Mouse (Mus musculus) cerebellum, adult 9-10 months (tissue): ENCODE measurements around the gene Omg.

Experiments used
- DNase-seq: peaks from one replicate; pipeline ENCODE4 v3.0.0; 2022

Omg gene

DNA sequence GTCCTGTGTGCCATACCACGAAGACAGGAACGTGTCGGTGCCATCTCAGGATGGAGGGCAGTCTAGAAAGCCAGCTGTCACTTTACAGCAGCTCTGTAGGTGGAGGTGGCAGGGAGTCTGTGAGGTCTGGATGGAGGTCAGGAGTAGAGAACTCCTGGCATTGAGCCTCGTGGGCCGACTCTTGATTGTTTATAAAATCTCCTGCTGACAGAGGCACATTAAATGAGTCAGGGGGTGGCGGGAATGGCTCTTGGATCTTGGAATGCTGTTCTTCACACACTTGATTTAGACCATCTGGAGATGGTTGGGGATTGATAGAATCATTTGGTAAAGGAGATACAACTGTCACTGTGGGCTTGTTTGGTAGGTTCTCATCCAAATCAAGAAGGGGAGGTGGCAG, 11.4 kb upstream of the Omg start:
- peak; percentile 16 for DNase-seq

DNA sequence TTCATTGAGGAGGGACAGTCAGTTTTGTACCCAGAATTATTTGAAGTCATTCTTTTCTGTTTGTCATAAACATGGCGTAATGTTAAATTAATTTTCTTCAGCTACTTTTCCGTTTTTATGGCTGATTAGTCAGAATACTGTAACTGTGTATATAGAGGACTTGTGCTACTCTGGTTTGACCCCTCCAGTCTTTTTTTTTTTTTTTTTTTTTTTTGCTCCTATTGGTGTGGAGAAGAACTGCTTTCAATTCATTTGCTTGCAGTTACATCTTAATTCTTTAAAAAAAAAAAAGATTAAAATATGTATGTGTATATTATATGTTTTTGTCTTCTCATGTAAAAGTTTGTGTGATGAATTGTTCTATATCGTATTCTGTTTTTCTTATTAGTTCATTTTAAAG, 8.1 kb upstream of the Omg start:
- DNase-seq, result no peak

- no peak for DNase-seq
Observed at GRCm38 (mm10) chr11:79504506-79504905, 622 bp upstream of the Omg start.

DNA sequence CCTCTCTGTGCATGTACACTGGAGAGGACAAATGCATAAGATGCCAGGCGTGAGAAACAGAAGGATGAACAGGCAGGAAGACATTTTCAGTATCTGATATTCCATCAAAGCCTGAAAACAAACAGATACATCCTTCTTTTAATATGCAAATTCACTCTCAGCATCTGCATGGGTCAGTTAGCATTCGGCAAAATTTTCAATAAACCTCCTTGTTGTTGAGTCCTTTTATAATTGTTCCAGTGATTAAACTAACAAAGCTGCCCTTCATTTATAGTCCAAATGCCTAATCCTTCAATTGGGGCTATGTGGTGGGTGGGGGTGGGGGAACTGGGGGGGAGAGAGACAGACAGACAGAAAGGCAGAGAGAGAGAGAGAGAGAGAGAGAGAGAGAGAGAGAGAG, 967 bp downstream of the Omg start:
- DNase-seq, result peak; percentile 23

DNA sequence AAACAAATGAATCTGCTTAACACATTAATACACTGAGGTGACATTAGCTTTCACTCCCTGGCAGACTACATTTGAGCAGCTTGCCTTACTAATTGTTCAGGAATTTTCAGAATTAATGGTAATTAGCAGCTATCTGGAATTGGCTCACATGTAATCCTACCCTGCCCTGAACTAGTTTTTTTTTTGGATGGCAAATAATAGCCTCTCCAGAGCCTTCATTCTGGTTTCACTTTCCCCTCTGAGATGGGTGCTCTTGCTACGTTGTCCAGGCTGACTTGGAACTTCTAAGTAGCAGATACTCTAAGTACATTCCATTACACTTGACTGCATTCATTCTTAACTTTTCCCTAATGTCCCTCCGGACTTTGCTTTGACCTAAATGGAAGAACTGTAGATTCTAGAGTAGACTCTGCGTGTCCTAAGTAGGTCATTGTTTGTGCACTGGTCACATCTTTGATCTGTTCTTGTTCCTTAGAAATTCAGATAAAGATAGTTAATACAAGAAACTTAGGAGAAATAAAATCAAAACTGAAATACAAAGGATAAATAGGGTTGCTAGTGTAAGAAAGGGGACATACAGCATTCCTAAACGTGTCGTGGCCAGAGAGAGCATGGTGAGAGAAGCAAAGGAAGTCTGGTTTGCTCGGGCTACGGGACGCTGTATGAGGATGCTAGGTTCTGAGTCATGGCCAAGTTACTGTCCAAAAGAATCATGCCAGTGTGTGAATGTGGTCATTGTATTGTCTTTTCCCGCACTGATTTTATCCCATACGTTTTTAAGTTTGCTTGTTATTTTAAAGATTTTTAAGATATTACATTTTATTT, 8.7 kb downstream of the Omg start:
- no peak for DNase-seq

- no peak for DNase-seq
Observed at GRCm38 (mm10) chr11:79484721-79485120, 19.2 kb downstream of the Omg start.

- no peak for DNase-seq
Observed at GRCm38 (mm10) chr11:79483876-79484528, 19.9 kb downstream of the Omg start.

GRCm38 (mm10) chr11:79483392-79483791, 20.5 kb downstream of the Omg start:
- no peak for DNase-seq

- DNase-seq, result no peak
Observed at GRCm38 (mm10) chr11:79468097-79468496, 35.8 kb downstream of the Omg start.

GRCm38 (mm10) chr11:79460756-79461450, 43.0 kb downstream of the Omg start:
- DNase-seq, result no peak

DNA sequence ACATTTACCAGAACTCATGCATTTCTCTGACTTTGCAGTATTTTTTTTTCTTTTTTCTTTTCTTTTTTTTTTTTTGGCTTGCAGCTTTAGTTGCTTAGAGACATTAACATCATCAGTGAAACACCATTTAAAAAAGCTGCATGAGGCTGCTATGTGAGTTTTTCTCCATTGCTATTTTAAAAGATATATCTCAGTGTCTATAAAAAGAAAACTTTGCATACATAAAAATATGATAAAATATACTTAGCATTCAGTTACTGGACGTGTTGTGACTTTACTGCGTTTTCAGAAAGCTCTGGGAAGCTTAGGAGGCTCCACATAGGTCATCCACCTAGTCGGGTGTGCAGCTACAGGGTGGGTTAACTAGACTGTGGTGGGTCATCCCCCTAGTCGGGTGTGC, 44.0 kb downstream of the Omg start:
- DNase-seq, result no peak

GRCm38 (mm10) chr11:79457928-79458327, 46.0 kb downstream of the Omg start:
- no peak for DNase-seq

DNA sequence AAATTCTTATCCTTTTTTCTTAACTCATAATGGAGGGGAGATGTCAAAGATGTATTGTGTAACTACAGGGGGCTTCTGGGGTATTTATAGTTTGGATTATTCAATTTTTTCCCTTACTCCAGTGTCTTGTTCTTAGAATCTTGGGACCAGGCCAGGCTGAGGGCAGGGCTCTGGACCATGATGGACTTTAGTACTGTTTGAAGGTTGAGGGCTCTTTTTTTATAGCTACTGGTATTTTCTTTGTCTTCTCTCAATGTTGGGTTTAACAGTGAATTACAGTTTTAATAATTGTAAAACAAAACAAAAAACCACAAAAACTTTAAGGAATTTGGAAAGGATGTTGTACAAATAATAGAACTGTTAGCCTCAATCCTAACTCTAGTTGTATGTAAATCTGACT, 50.9 kb downstream of the Omg start:
- no peak for DNase-seq
